Mouse (Mus musculus): ENCODE data around the gene Kpna7. TPM values are rescaled to one million over a fixed set of nuclear protein-coding genes. Genes with fewer than 3 reads are reported as not detected.

Kpna7 gene
- polyA plus RNA-seq, 1 experiment from 2014 or later = not detected

DNA sequence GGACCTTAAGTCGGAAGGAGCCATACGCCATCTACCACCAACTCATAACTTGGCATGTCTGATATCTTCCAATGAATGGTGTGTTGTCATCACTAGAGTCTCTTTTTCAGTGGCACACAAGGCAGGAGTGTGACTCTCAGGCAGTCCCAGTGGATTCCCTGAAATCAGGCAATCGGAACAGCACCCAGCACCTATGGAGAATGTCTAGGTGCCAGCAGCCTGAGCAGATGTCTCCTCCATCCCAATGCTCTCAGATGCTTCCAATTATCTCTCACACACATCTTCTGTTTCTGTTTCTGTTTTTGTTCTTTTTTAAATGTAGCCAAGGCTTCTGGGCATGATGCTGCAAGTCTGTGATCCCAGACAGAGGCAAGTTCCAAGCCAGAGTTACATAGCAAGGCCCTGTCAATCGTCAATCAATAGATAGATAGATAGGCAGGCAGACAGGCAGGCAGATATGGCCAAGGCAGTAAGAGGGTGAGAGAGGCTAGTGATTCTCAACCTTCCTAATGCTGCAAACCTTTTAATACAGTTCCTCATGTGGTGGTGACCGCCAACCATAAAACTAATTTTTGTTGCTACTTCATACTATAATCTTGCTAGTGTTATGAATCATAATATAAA, 133.3 kb downstream of the Kpna7 start:
- no peaks in the 10 kb centered on the region for H3K9me3 ChIP-seq (ENCODE audit: control insufficient read depth, low read length)
- H3K4me2 ChIP-seq (ENCODE audit: low read length) = no peak overlapping the region
- ATAC-seq = no peak
- peaks cover 27% of the 10 kb centered on the region for H3K4me1 ChIP-seq (ENCODE audit: control insufficient read depth, insufficient read depth, low read depth, low read length)
- H3K4me3 ChIP-seq (ENCODE audit: low read length) = no peak overlapping the region
- 94% methylated on average over 5 of the region's 5 CpGs for WGBS
- H3K27me3 ChIP-seq (replicated peaks; ENCODE audit: control insufficient read depth, insufficient read depth, low read length) = no peaks in the 10 kb centered on the region
- no peak overlapping the region for H3K9ac ChIP-seq (ENCODE audit: low read depth, low read length)
- H3K36me3 ChIP-seq (ENCODE audit: control insufficient read depth, insufficient read depth, low read length) = no peaks in the 10 kb centered on the region
- no peak overlapping the region for H3K27ac ChIP-seq (ENCODE audit: low read depth, low read length)

DNA sequence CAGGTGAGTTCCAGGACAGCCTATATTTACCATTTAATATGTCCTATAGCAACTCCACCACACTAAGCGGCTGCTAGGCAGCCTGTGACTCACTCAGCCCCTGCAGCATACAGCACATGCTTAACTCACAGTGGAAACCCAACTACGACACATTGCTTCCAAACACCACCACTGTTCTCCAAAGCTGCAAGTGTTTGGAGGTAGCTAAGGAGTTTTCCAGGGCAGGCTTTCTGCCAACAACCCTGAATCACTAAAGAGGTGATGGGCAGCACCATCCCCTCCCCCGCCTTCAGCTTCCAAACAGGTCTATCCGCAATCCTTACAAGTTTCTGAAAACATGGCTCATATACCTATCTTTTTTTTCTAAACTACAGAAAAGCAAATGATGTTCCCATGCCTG, 134.0 kb downstream of the Kpna7 start:
- H3K9ac ChIP-seq (ENCODE audit: low read depth, low read length) = no peak overlapping the region
- WGBS = 84% methylated on average over 4 of the region's 4 CpGs
- no peaks in the 10 kb centered on the region for H3K9me3 ChIP-seq (ENCODE audit: control insufficient read depth, low read length)
- no peak for ATAC-seq
- H3K27ac ChIP-seq (ENCODE audit: low read depth, low read length) = no peak overlapping the region
- peaks cover 27% of the 10 kb centered on the region for H3K4me1 ChIP-seq (ENCODE audit: control insufficient read depth, insufficient read depth, low read depth, low read length)
- H3K36me3 ChIP-seq (ENCODE audit: control insufficient read depth, insufficient read depth, low read length) = no peaks in the 10 kb centered on the region
- H3K4me2 ChIP-seq (ENCODE audit: low read length) = no peak overlapping the region
- H3K27me3 ChIP-seq (replicated peaks; ENCODE audit: control insufficient read depth, insufficient read depth, low read length) = no peaks in the 10 kb centered on the region
- no peak overlapping the region for H3K4me3 ChIP-seq (ENCODE audit: low read length)

DNA sequence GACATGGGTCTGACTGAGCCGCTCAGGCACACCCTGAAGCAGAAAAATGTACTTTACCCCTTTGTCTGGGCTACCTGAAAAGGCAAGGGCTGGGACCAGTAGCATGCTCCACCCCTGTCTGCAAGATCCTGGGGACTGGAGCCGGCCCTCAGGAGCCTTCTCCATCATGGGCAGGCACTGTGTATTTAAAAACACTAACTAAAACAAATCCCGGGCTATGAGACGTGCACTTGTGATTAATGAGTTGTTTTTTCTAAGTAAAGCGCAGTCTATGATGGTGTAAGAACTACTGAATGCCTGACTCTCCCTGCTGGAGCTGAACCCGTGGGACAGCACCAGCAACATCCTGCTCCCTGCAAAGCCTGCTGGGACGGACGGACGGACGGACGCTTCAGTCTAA, 135.4 kb downstream of the Kpna7 start:
- 73% methylated on average over 11 of the region's 11 CpGs for WGBS
- H3K4me1 ChIP-seq (ENCODE audit: control insufficient read depth, insufficient read depth, low read depth, low read length) = peaks cover 17% of the 10 kb centered on the region
- no peak overlapping the region for H3K27ac ChIP-seq (ENCODE audit: low read depth, low read length)
- no peaks in the 10 kb centered on the region for H3K36me3 ChIP-seq (ENCODE audit: control insufficient read depth, insufficient read depth, low read length)
- no peak for ATAC-seq
- H3K4me2 ChIP-seq (ENCODE audit: low read length) = no peak overlapping the region
- no peaks in the 10 kb centered on the region for H3K27me3 ChIP-seq (replicated peaks; ENCODE audit: control insufficient read depth, insufficient read depth, low read length)
- H3K9ac ChIP-seq (ENCODE audit: low read depth, low read length) = no peak overlapping the region
- H3K4me3 ChIP-seq (ENCODE audit: low read length) = no peak overlapping the region
- H3K9me3 ChIP-seq (ENCODE audit: control insufficient read depth, low read length) = no peaks in the 10 kb centered on the region

DNA sequence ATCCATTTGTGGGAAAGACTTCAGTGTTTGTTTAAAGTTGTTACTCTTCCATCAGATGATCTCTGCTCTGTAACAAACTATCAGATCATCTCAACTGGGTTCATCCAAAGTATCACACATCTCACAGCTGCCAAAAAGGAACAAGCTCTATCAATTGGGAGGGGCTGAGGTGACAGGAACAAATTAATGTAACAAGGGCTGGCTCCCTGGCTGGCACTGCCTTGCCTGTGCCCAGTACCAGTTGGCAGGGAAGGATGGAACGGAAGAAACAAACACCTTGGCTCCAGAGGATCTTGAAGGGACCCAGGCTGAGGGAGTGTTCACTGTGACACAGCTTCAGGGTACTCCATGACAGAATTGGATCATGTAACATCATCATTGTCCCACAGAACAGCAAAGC, 135.8 kb downstream of the Kpna7 start:
- Histone ChIP-seq H3K4me2 (ENCODE audit: low read length) (no peak overlapping the region), H3K36me3 (ENCODE audit: control insufficient read depth, insufficient read depth, low read length) (no peaks in the 10 kb centered on the region), H3K9ac (ENCODE audit: low read depth, low read length) (no peak overlapping the region), H3K27me3 (replicated peaks; ENCODE audit: control insufficient read depth, insufficient read depth, low read length) (no peaks in the 10 kb centered on the region), H3K27ac (ENCODE audit: low read depth, low read length) (no peak overlapping the region), H3K4me3 (ENCODE audit: low read length) (no peak overlapping the region), H3K9me3 (ENCODE audit: control insufficient read depth, low read length) (no peaks in the 10 kb centered on the region), H3K4me1 (ENCODE audit: control insufficient read depth, insufficient read depth, low read depth, low read length) (peaks cover 16% of the 10 kb centered on the region)
- ATAC-seq = no peak
- WGBS = 70% methylated on average over 1 of the region's 1 CpGs

DNA sequence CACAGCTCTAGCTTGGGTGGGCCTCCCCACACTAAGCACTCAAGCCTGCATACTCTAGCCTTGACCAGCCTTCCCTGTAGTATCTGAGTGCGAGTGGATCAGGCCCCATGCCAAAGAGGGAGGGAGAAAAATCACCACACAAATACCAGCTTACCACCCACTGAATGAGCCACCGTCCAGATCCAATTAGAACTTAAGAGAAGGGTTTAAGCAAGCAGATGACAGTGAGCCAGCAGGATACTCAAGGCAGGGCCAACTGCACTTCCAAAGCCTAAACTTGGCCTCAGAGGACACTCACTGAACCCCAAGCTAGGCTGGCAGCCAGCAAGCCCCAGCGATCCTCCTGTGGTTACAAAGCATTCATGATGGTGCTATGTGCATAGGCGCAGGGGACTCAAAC, 137.8 kb downstream of the Kpna7 start:
- Histone ChIP-seq H3K9me3 (ENCODE audit: control insufficient read depth, low read length) (no peaks in the 10 kb centered on the region), H3K27me3 (replicated peaks; ENCODE audit: control insufficient read depth, insufficient read depth, low read length) (no peaks in the 10 kb centered on the region), H3K27ac (ENCODE audit: low read depth, low read length) (no peak overlapping the region), H3K4me3 (ENCODE audit: low read length) (no peak overlapping the region), H3K4me1 (ENCODE audit: control insufficient read depth, insufficient read depth, low read depth, low read length) (peaks cover 16% of the 10 kb centered on the region), H3K9ac (ENCODE audit: low read depth, low read length) (no peak overlapping the region), H3K36me3 (ENCODE audit: control insufficient read depth, insufficient read depth, low read length) (no peaks in the 10 kb centered on the region), H3K4me2 (ENCODE audit: low read length) (no peak overlapping the region)
- no peak; the same call in 1 of the 2 replicates for ATAC-seq
- 72% methylated on average over 4 of the region's 4 CpGs for WGBS

DNA sequence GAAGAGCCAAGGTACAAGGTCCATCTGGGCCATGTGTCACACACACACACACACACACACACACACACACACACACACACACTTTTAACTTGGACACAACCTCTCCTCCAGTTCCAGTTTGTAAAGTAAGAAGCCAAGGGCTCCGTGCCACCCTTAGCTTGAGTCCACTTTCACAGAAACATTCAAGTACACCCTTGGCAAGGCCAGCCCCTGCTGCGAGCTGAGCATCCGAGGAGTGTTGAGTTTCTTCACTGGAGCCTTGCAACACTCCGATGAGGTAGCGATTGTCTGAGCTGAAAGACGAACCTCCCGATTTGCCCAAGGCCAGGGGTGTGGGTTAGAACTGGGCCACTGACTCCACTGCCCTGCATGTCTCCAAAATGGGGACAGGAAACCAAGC, 138.9 kb downstream of the Kpna7 start:
- no peak for ATAC-seq
- H3K9ac ChIP-seq (ENCODE audit: low read depth, low read length) = no peak overlapping the region
- no peaks in the 10 kb centered on the region for H3K9me3 ChIP-seq (ENCODE audit: control insufficient read depth, low read length)
- no peak overlapping the region for H3K27ac ChIP-seq (ENCODE audit: low read depth, low read length)
- H3K36me3 ChIP-seq (ENCODE audit: control insufficient read depth, insufficient read depth, low read length) = no peaks in the 10 kb centered on the region
- H3K4me3 ChIP-seq (ENCODE audit: low read length) = no peak overlapping the region
- H3K27me3 ChIP-seq (replicated peaks; ENCODE audit: control insufficient read depth, insufficient read depth, low read length) = no peaks in the 10 kb centered on the region
- H3K4me2 ChIP-seq (ENCODE audit: low read length) = no peak overlapping the region
- H3K4me1 ChIP-seq (ENCODE audit: control insufficient read depth, insufficient read depth, low read depth, low read length) = peaks cover 19% of the 10 kb centered on the region
- WGBS = 90% methylated on average over 7 of the region's 7 CpGs

DNA sequence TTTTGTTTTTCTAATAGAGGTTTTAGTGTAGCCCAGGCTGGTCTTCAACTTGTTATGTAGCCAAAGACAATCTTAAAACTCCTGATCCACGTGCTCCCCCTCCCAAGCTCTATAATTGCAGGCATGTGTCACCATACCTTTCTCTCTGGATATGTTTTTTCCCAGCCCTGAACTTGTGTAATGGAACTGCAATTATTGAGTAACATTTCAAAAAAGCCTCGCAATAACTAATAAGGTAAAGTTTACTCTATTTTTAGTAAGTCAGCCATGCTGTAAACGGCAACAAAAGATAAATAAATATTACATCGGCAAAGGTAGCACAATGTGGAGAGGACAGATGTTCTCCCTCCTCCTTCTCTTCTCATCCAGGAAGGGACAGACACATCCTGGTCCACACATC, 139.5 kb downstream of the Kpna7 start:
- Histone ChIP-seq H3K4me1 (ENCODE audit: control insufficient read depth, insufficient read depth, low read depth, low read length) (peaks cover 19% of the 10 kb centered on the region), H3K9ac (ENCODE audit: low read depth, low read length) (no peak overlapping the region), H3K9me3 (ENCODE audit: control insufficient read depth, low read length) (no peaks in the 10 kb centered on the region), H3K27me3 (replicated peaks; ENCODE audit: control insufficient read depth, insufficient read depth, low read length) (no peaks in the 10 kb centered on the region), H3K27ac (ENCODE audit: low read depth, low read length) (no peak overlapping the region), H3K36me3 (ENCODE audit: control insufficient read depth, insufficient read depth, low read length) (no peaks in the 10 kb centered on the region), H3K4me2 (ENCODE audit: low read length) (no peak overlapping the region), H3K4me3 (ENCODE audit: low read length) (no peak overlapping the region)
- no peak for ATAC-seq
- WGBS = 88% methylated on average over 4 of the region's 4 CpGs

DNA sequence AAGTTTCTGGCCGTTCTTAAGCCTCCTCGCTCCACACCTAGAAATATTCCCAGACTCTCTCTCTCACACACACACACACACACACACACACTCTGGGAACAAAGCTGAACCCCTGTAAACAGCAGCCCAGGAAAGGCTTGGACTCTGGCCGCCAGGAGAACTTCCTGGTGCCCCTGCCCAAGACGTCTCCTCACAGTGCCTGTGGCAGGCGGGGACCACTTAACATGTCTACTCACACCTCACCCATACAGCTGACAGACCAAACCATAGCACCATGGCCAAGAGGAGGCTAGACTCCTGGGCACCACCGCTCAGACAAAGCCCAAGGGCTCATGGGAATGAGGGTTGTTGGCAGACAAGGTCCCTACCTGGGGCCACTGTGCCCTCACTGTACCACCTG, 140.5 kb downstream of the Kpna7 start:
- Histone ChIP-seq H3K4me1 (ENCODE audit: control insufficient read depth, insufficient read depth, low read depth, low read length) (peaks cover 15% of the 10 kb centered on the region), H3K9ac (ENCODE audit: low read depth, low read length) (no peak overlapping the region), H3K36me3 (ENCODE audit: control insufficient read depth, insufficient read depth, low read length) (no peaks in the 10 kb centered on the region), H3K9me3 (ENCODE audit: control insufficient read depth, low read length) (no peaks in the 10 kb centered on the region), H3K27ac (ENCODE audit: low read depth, low read length) (no peak overlapping the region), H3K4me3 (ENCODE audit: low read length) (no peak overlapping the region), H3K4me2 (ENCODE audit: low read length) (no peak overlapping the region), H3K27me3 (replicated peaks; ENCODE audit: control insufficient read depth, insufficient read depth, low read length) (no peaks in the 10 kb centered on the region)
- ATAC-seq = no peak
- 88% methylated on average over 6 of the region's 6 CpGs for WGBS

DNA sequence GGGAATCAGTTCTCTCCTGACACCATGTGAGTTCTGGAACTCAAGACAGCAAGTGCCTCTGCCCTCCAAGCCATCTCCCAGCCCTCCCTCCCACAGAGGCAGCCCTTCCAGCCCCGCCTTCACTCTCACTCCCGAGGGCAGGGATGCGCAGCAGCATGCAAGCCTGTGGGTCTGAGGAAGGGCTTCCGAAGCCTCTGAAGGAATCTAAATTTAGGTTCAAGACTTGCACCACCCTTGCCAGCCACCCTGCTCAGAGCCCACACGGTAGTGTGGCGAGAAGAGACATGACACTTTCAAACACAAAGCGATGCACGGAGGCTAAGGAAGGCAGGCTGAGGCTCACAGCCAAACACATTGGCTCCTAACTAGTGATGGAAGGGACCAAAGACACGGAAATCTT, 141.4 kb downstream of the Kpna7 start:
- Histone ChIP-seq H3K9ac (ENCODE audit: low read depth, low read length) (no peak overlapping the region), H3K36me3 (ENCODE audit: control insufficient read depth, insufficient read depth, low read length) (no peaks in the 10 kb centered on the region), H3K4me1 (ENCODE audit: control insufficient read depth, insufficient read depth, low read depth, low read length) (peaks cover 12% of the 10 kb centered on the region), H3K4me3 (ENCODE audit: low read length) (no peak overlapping the region), H3K9me3 (ENCODE audit: control insufficient read depth, low read length) (no peaks in the 10 kb centered on the region), H3K27ac (ENCODE audit: low read depth, low read length) (no peak overlapping the region), H3K27me3 (replicated peaks; ENCODE audit: control insufficient read depth, insufficient read depth, low read length) (no peaks in the 10 kb centered on the region), H3K4me2 (ENCODE audit: low read length) (no peak overlapping the region)
- 76% methylated on average over 9 of the region's 9 CpGs for WGBS
- no peak for ATAC-seq

DNA sequence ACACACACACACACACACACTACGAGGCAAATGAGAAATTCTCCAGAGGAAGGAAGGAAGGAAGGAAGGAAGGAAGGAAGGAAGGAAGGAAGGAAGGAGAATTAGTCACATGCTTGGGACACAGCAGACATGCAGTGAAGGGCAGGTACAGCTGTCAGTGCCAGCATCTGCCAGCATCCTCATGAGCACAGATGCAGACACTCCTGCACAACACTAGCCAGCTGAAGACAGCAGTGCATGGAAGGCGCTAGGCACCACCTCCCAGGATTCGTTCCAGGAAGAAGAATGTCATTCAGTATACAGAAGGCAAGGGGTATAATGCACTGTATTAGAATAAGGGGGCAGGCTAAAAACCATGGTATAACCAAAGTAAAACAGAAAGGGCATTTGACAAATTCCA, 142.9 kb downstream of the Kpna7 start:
- 37% methylated on average over 3 of the region's 3 CpGs for WGBS
- no peak overlapping the region for H3K9ac ChIP-seq (ENCODE audit: low read depth, low read length)
- ATAC-seq = peak; percentile 38; the same call in 1 of the 2 replicates
- H3K27me3 ChIP-seq (replicated peaks; ENCODE audit: control insufficient read depth, insufficient read depth, low read length) = no peaks in the 10 kb centered on the region
- H3K4me1 ChIP-seq (ENCODE audit: control insufficient read depth, insufficient read depth, low read depth, low read length) = peaks cover 10% of the 10 kb centered on the region; the same call in 1 of the 2 replicates
- no peaks in the 10 kb centered on the region for H3K36me3 ChIP-seq (ENCODE audit: control insufficient read depth, insufficient read depth, low read length)
- no peak overlapping the region for H3K4me2 ChIP-seq (ENCODE audit: low read length)
- no peaks in the 10 kb centered on the region for H3K9me3 ChIP-seq (ENCODE audit: control insufficient read depth, low read length)
- H3K27ac ChIP-seq (ENCODE audit: low read depth, low read length) = no peak overlapping the region
- H3K4me3 ChIP-seq (ENCODE audit: low read length) = no peak overlapping the region

Measured in hindbrain, embryonic 16.5 days (tissue).